Mouse (Mus musculus) lung, adult 18-20 months (tissue): ENCODE results near the gene Fam131c.

Source experiments
- DNase-seq, 2 experiments: peaks; one replicate each; pipeline ENCODE4 v3.0.0; 2022; ENCODE audit warnings: mixed read lengths in 2 of 2

Gene Fam131c

GRCm38 (mm10) chr4:141367997-141368791, at the start of gene Fam131c:
TSS of gene Fam131c (plus strand) at chr4:141368220.
- DNase-seq: peak in 1 of 2 experiments; percentile 44

- no peak for DNase-seq
These were observed 45.5 kb upstream of the Fam131c start for GRCm38 (mm10) chr4:141322526-141322925.

- no peak for DNase-seq
These were observed 43.2 kb upstream of the Fam131c start for GRCm38 (mm10) chr4:141324771-141325191.

- DNase-seq: no peak
These were observed 42.4 kb upstream of the Fam131c start for GRCm38 (mm10) chr4:141325636-141326035.

- DNase-seq: no peak
These were observed 40.9 kb upstream of the Fam131c start for GRCm38 (mm10) chr4:141327075-141327474.

GRCm38 (mm10) chr4:141328742-141329141, 39.3 kb upstream of the Fam131c start:
- DNase-seq: no peak

GRCm38 (mm10) chr4:141329968-141330367, 38.1 kb upstream of the Fam131c start:
- no peak for DNase-seq

- no peak for DNase-seq
These were observed 36.6 kb upstream of the Fam131c start for GRCm38 (mm10) chr4:141331446-141331845.

- no peak for DNase-seq
These were observed 35.8 kb upstream of the Fam131c start for GRCm38 (mm10) chr4:141332258-141332657.

GRCm38 (mm10) chr4:141334695-141335094, 33.3 kb upstream of the Fam131c start:
- DNase-seq: no peak

GRCm38 (mm10) chr4:141335263-141335796, 32.7 kb upstream of the Fam131c start:
- no peak for DNase-seq

- no peak for DNase-seq
These were observed 31.8 kb upstream of the Fam131c start for GRCm38 (mm10) chr4:141336196-141336595.

- DNase-seq: no peak
These were observed 30.0 kb upstream of the Fam131c start for GRCm38 (mm10) chr4:141337986-141338385.

GRCm38 (mm10) chr4:141338853-141339252, 29.2 kb upstream of the Fam131c start:
- DNase-seq: no peak

GRCm38 (mm10) chr4:141341477-141341876, 26.5 kb upstream of the Fam131c start:
- no peak for DNase-seq

- DNase-seq: no peak
These were observed 24.5 kb upstream of the Fam131c start for GRCm38 (mm10) chr4:141343515-141343914.

GRCm38 (mm10) chr4:141345219-141345618, 22.8 kb upstream of the Fam131c start:
- DNase-seq: no peak

GRCm38 (mm10) chr4:141347365-141347797, 20.6 kb upstream of the Fam131c start:
- DNase-seq: peak; percentile 68 to 81

GRCm38 (mm10) chr4:141348616-141349015, 19.4 kb upstream of the Fam131c start:
- DNase-seq: no peak

GRCm38 (mm10) chr4:141350015-141350414, 18.0 kb upstream of the Fam131c start:
- DNase-seq: no peak

- no peak for DNase-seq
These were observed 16.0 kb upstream of the Fam131c start for GRCm38 (mm10) chr4:141351972-141352371.

GRCm38 (mm10) chr4:141352986-141353385, 15.0 kb upstream of the Fam131c start:
- DNase-seq: no peak

GRCm38 (mm10) chr4:141353868-141354267, 14.2 kb upstream of the Fam131c start:
- DNase-seq: peak; percentile 64 to 66

- DNase-seq: no peak
These were observed 10.2 kb upstream of the Fam131c start for GRCm38 (mm10) chr4:141357811-141358210.
